Mouse (Mus musculus): ENCODE data around the gene Ptpn6. TPM values are rescaled to one million over a fixed set of nuclear protein-coding genes. Genes with fewer than 3 reads are reported as not detected.

Gene Ptpn6
- polyA plus RNA-seq, 1 experiment from 2014 or later, result 24.0 TPM

DNA sequence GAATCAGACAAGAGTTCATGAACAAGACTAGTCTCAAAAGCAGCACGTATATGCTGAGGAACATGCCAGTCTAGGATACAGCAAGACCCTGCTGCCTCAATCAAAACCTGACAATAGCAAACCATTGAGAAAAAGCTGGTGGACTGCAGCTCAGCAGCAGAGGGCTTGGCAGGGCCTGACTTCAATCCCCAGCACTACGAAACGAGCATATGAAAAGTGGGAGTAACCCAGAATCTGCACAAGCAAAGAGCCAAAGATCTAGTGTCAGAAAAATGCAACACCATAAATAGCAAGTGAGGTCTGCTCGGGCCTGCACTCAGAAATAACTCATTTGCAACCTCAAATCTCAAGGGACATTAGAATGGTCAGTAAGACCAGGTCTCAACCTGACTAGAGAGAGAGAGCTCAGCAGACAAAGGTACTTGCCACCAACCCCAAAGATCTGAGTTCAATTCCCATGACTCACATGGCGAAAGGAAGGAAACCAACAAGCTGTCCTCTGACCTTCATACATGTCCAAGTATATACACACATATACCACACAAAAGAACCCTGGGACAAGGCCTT lies 32.4 kb downstream of the Ptpn6 start:
- Histone ChIP-seq H3K4me2 (replicated peaks; ENCODE audit: low read depth, low read length) (no peak overlapping the region), H3K4me1 (ENCODE audit: insufficient read depth, low read depth, low read length) (no peaks in the 10 kb centered on the region), H3K27ac (ENCODE audit: low read length) (no peak overlapping the region), H3K27me3 (replicated peaks; ENCODE audit: insufficient read depth, low read length) (no peaks in the 10 kb centered on the region), H3K4me3 (ENCODE audit: low read depth, low read length) (no peak overlapping the region), H3K36me3 (ENCODE audit: insufficient read depth, low read length) (peaks cover 30% of the 10 kb centered on the region), H3K9me3 (ENCODE audit: low read length) (no peaks in the 10 kb centered on the region), H3K9ac (replicated peaks; ENCODE audit: low read depth) (no peak overlapping the region)
- DNase-seq (ENCODE audit: low spot score), result no peak
- 79% methylated on average over 5 of the region's 5 CpGs for WGBS
- ATAC-seq, result no peak
- TF ChIP-seq EP300 (IDR thresholded peaks at IDR 0.05) (no peak), CTCF (IDR thresholded peaks at IDR 0.05) (no peak)

DNA sequence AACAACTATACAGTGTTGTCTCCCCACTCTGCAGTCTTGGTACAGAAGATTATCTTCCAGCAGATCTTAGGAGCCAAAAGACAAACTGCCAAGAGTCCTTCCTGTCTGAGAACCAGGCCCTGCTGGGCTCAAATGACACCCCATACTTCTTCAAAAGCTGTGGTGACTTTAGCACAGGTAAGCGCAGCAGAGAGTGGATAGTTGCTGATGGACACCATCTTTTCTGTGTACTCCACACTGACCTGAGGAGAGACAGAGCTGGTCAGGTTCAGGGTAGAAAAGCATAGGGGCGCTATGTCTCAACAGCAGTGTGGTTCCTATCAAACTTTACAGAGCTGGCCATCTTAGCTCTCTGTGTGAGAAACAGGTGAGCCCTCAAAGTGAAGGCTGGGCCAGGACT lies 34.1 kb downstream of the Ptpn6 start:
- WGBS, result 95% methylated on average over 2 of the region's 2 CpGs
- no peak overlapping the region for H3K4me2 ChIP-seq (replicated peaks; ENCODE audit: low read depth, low read length)
- ATAC-seq, result no peak

DNA sequence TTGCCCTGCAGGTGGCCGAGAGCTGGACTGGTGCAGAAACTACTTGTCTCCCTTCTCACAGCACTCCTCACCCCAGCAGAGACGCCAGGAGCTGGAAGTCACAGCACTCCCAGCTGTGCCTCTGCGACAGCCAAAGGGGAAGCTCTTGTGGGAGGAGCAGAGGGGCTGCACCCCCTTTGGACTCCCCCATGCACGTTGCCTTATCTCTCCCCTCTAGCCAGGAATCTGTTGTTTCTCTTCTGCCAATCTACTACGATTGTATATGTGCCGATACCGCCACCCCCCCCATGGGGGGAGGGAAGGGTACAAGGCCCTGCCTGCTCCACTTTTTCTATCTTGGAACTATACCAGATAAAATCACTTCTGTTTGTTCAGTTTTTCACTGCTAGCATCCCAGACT lies 34.7 kb downstream of the Ptpn6 start:
- no peak overlapping the region for H3K27ac ChIP-seq (ENCODE audit: low read length)
- H3K4me2 ChIP-seq (replicated peaks; ENCODE audit: low read depth, low read length), result no peak overlapping the region
- H3K36me3 ChIP-seq (ENCODE audit: insufficient read depth, low read length), result peaks cover 36% of the 10 kb centered on the region
- WGBS, result 69% methylated on average over 7 of the region's 7 CpGs
- TF ChIP-seq EP300 (IDR thresholded peaks at IDR 0.05), result no peak
- no peak for TF ChIP-seq CTCF (IDR thresholded peaks at IDR 0.05)
- no peak for DNase-seq (ENCODE audit: low spot score)
- no peaks in the 10 kb centered on the region for H3K27me3 ChIP-seq (replicated peaks; ENCODE audit: insufficient read depth, low read length)
- no peak overlapping the region for H3K4me3 ChIP-seq (ENCODE audit: low read depth, low read length)
- no peaks in the 10 kb centered on the region for H3K4me1 ChIP-seq (ENCODE audit: insufficient read depth, low read depth, low read length)
- H3K9ac ChIP-seq (replicated peaks; ENCODE audit: low read depth), result no peak overlapping the region
- H3K9me3 ChIP-seq (ENCODE audit: low read length), result no peaks in the 10 kb centered on the region
- no peak for ATAC-seq

More for the DNA sequence above, 34.1 kb downstream of the Ptpn6 start:
- Histone ChIP-seq H3K4me3 (ENCODE audit: low read depth, low read length) (no peak overlapping the region), H3K27me3 (replicated peaks; ENCODE audit: insufficient read depth, low read length) (no peaks in the 10 kb centered on the region), H3K9ac (replicated peaks; ENCODE audit: low read depth) (no peak overlapping the region), H3K27ac (ENCODE audit: low read length) (no peak overlapping the region), H3K4me1 (ENCODE audit: insufficient read depth, low read depth, low read length) (no peaks in the 10 kb centered on the region), H3K9me3 (ENCODE audit: low read length) (no peaks in the 10 kb centered on the region), H3K36me3 (ENCODE audit: insufficient read depth, low read length) (peaks cover 31% of the 10 kb centered on the region)
- TF ChIP-seq CTCF (IDR thresholded peaks at IDR 0.05), result no peak
- no peak for TF ChIP-seq EP300 (IDR thresholded peaks at IDR 0.05)
- no peak for DNase-seq (ENCODE audit: low spot score)

DNA sequence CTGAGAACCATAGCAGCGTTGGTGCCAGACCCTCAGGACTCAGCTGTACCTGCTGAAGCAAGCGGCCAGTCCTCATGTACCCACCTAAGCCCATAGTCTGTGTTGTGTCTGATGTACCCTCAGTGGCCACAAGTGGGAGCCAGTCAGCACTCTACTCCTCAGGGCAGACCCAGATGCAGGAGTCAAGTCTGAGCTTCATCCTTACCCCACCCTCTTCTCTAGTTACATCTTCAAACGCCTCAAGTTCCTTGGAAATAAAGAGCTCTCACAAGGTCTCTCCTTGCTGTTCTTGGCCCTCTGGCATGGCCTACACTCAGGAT lies 35.8 kb downstream of the Ptpn6 start:
- H3K4me3 ChIP-seq (ENCODE audit: low read depth, low read length), result no peak overlapping the region
- H3K4me1 ChIP-seq (ENCODE audit: insufficient read depth, low read depth, low read length), result no peaks in the 10 kb centered on the region
- H3K27me3 ChIP-seq (replicated peaks; ENCODE audit: insufficient read depth, low read length), result no peaks in the 10 kb centered on the region
- peaks cover 36% of the 10 kb centered on the region for H3K36me3 ChIP-seq (ENCODE audit: insufficient read depth, low read length)
- H3K9me3 ChIP-seq (ENCODE audit: low read length), result no peaks in the 10 kb centered on the region
- DNase-seq (ENCODE audit: low spot score) (peak; percentile 69), ATAC-seq (peak; percentile 55)
- H3K27ac ChIP-seq (ENCODE audit: low read length), result no peak overlapping the region
- TF ChIP-seq CTCF (IDR thresholded peaks at IDR 0.05) (peak; percentile 92), EP300 (IDR thresholded peaks at IDR 0.05) (no peak)
- 41% methylated on average over 3 of the region's 3 CpGs for WGBS
- no peak overlapping the region for H3K4me2 ChIP-seq (replicated peaks; ENCODE audit: low read depth, low read length)
- H3K9ac ChIP-seq (replicated peaks; ENCODE audit: low read depth), result no peak overlapping the region

DNA sequence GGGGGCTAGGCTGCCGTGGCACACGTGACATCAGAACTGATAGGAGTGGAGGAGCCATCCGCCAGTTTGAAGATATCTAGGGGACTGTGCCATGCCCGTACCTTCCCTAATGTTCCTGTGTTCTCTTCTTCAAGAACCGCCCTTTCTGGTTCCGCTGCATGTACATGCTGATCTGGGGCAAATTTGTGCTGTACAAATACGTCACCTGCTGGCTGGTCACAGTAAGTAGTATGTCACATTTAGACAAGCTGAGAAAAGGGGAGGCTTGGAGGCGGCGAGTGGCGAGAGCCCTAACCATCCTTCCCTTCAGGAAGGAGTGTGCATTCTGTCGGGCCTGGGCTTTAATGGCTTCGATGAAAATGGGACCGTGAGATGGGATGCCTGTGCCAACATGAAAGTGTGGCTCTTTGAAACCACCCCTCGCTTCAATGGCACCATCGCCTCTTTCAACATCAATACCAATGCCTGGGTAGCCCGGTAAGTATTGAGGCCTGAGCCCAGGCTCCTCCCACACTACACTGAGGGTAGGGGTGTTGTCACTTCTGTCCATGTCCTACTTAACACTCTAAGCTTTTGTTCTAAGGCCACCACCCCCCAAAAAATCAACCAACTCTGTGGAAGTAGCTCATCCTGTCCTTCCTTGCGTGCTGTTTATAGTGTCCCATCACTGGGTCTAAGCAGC lies 36.3 kb downstream of the Ptpn6 start:
- peaks cover 36% of the 10 kb centered on the region for H3K36me3 ChIP-seq (ENCODE audit: insufficient read depth, low read length)

DNA sequence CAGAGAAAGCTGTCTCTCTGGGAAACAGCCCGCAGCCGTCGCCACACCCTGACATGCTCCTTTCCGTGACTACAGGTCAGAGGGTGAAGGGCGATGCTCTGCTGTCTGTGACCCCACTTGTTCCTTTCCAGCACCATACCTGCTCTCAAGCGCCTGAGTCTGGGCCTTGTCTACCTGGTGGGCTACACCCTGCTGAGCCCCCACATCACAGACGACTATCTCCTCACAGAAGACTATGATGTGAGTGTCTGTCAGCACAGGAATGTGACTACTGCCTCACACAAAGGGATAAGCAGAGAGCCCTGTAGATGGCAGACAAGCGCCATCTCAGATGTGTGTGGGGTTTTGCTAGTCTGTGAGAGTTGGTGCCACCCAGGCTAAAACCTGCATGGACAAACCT lies 37.2 kb downstream of the Ptpn6 start:
- no peaks in the 10 kb centered on the region for H3K27me3 ChIP-seq (replicated peaks; ENCODE audit: insufficient read depth, low read length)
- no peak overlapping the region for H3K4me2 ChIP-seq (replicated peaks; ENCODE audit: low read depth, low read length)
- DNase-seq (ENCODE audit: low spot score) (no peak), ATAC-seq (no peak)
- peaks cover 36% of the 10 kb centered on the region for H3K36me3 ChIP-seq (ENCODE audit: insufficient read depth, low read length)
- no peak overlapping the region for H3K27ac ChIP-seq (ENCODE audit: low read length)
- H3K4me1 ChIP-seq (ENCODE audit: insufficient read depth, low read depth, low read length), result no peaks in the 10 kb centered on the region
- 77% methylated on average over 8 of the region's 8 CpGs for WGBS
- no peak overlapping the region for H3K4me3 ChIP-seq (ENCODE audit: low read depth, low read length)
- TF ChIP-seq CTCF (IDR thresholded peaks at IDR 0.05), result peak; percentile 44
- TF ChIP-seq EP300 (IDR thresholded peaks at IDR 0.05), result no peak
- no peak overlapping the region for H3K9ac ChIP-seq (replicated peaks; ENCODE audit: low read depth)
- H3K9me3 ChIP-seq (ENCODE audit: low read length), result no peaks in the 10 kb centered on the region

More for the DNA sequence above, 36.3 kb downstream of the Ptpn6 start:
- no peaks in the 10 kb centered on the region for H3K4me1 ChIP-seq (ENCODE audit: insufficient read depth, low read depth, low read length)
- H3K4me2 ChIP-seq (replicated peaks; ENCODE audit: low read depth, low read length), result no peak overlapping the region
- ATAC-seq (no peak), DNase-seq (ENCODE audit: low spot score) (no peak)
- no peak overlapping the region for H3K9ac ChIP-seq (replicated peaks; ENCODE audit: low read depth)
- H3K9me3 ChIP-seq (ENCODE audit: low read length), result no peaks in the 10 kb centered on the region
- TF ChIP-seq EP300 (IDR thresholded peaks at IDR 0.05) (no peak), CTCF (IDR thresholded peaks at IDR 0.05) (peak; percentile 55)
- H3K27ac ChIP-seq (ENCODE audit: low read length), result no peak overlapping the region
- no peaks in the 10 kb centered on the region for H3K27me3 ChIP-seq (replicated peaks; ENCODE audit: insufficient read depth, low read length)
- no peak overlapping the region for H3K4me3 ChIP-seq (ENCODE audit: low read depth, low read length)
- WGBS, result 92% methylated on average over 17 of the region's 17 CpGs

All from lung, postnatal 0 days (tissue).